Mouse (Mus musculus) midbrain, embryonic 13.5 days (tissue): ENCODE results near the gene Fam102a. TPM values are rescaled to one million over a fixed set of nuclear protein-coding genes. Genes with fewer than 3 reads are reported as not detected.

Source experiments
- ATAC-seq: fragments of 200-750 bp; cut with Nextera tagmentation; 2 replicates; pipeline ENCODE4 v1.8.0; 2017; ENCODE audit warnings: mild to moderate bottlenecking, moderate TSS enrichment, moderate library complexity
- H3K27ac ChIP-seq: fragments of 300-500 bp; sonication (generic); 2 replicates; pipeline ENCODE4 v1.5.1; 2015; ENCODE audit warnings: inconsistent platforms, mild to moderate bottlenecking, moderate library complexity
- H3K27me3 ChIP-seq: fragments of 300-500 bp; sonication (generic); 2 replicates; pipeline ENCODE4 v1.6.1; 2015; ENCODE audit warnings: mild to moderate bottlenecking, inconsistent platforms
- H3K36me3 ChIP-seq: fragments of 300-500 bp; sonication (generic); 2 replicates; pipeline ENCODE4 v1.6.1; 2015; ENCODE audit warnings: mild to moderate bottlenecking, inconsistent platforms
- H3K4me1 ChIP-seq: fragments of 300-500 bp; sonication (generic); replicated peaks from 2 replicates; pipeline ENCODE4 v1.6.1; 2015; ENCODE audit warnings: inconsistent platforms
- H3K4me2 ChIP-seq: fragments of 300-500 bp; sonication (generic); replicated peaks from 2 replicates; pipeline ENCODE4 v1.6.1; 2015; ENCODE audit warnings: moderate library complexity, mild to moderate bottlenecking, inconsistent platforms
- H3K4me3 ChIP-seq: fragments of 300-500 bp; sonication (generic); replicated peaks from 2 replicates; pipeline ENCODE4 v1.5.1; 2015; ENCODE audit warnings: mild to moderate bottlenecking, inconsistent platforms
- H3K9ac ChIP-seq: fragments of 300-500 bp; sonication (generic); replicated peaks from 2 replicates; pipeline ENCODE4 v1.6.1; 2015; ENCODE audit warnings: mild to moderate bottlenecking, inconsistent platforms
- H3K9me3 ChIP-seq: fragments of 300-500 bp; sonication (generic); 2 replicates; pipeline ENCODE4 v1.6.1; 2016; ENCODE audit warnings: mild to moderate bottlenecking, inconsistent platforms
- WGBS: fragments of 180-500 bp; shearing (Covaris S2); methylation state at CpG from one replicate; pipeline ENCODE4 v1.1.7; 2015; 5-methylcytosine and 5-hydroxymethylcytosine counted together
- polyA plus RNA-seq: library from polyadenylated mRNA; unstranded; fragments of >200 nt; fragmentation: Nextera tagmentation; extraction: Ambion mirVana; gene quantifications from 2 replicates; pipeline ENCODE4 v1.2.1, GENCODE M21; 2015

Fam102a gene
- polyA plus RNA-seq, 1 experiment from 2014 or later, result 7.3 TPM

GRCm38 (mm10) chr2:32520034-32520990 is 14.8 kb upstream of the Fam102a start:
- Histone ChIP-seq H3K4me3 (no peak overlapping the region), H3K27me3 (no peaks in the 10 kb centered on the region), H3K9me3 (no peaks in the 10 kb centered on the region), H3K27ac (no peak overlapping the region), H3K4me1 (no peaks in the 10 kb centered on the region), H3K36me3 (no peaks in the 10 kb centered on the region), H3K4me2 (no peak overlapping the region), H3K9ac (no peak overlapping the region)
- WGBS, result 84% methylated on average over 7 of the region's 8 CpGs
- ATAC-seq, result no peak

GRCm38 (mm10) chr2:32524536-32525031 is 10.5 kb upstream of the Fam102a start:
- H3K4me3 ChIP-seq, result no peak overlapping the region
- H3K27me3 ChIP-seq, result no peaks in the 10 kb centered on the region
- no peaks in the 10 kb centered on the region for H3K4me1 ChIP-seq
- no peak overlapping the region for H3K9ac ChIP-seq
- no peak overlapping the region for H3K4me2 ChIP-seq
- no peaks in the 10 kb centered on the region for H3K9me3 ChIP-seq
- 90% methylated on average over 13 of the region's 13 CpGs for WGBS
- no peaks in the 10 kb centered on the region for H3K36me3 ChIP-seq
- ATAC-seq, result no peak
- H3K27ac ChIP-seq, result no peak overlapping the region

GRCm38 (mm10) chr2:32525816-32526215 is 9.3 kb upstream of the Fam102a start:
- H3K4me1 ChIP-seq, result no peaks in the 10 kb centered on the region
- no peaks in the 10 kb centered on the region for H3K36me3 ChIP-seq
- no peak overlapping the region for H3K4me2 ChIP-seq
- no peaks in the 10 kb centered on the region for H3K9me3 ChIP-seq
- no peak for ATAC-seq
- H3K4me3 ChIP-seq, result no peak overlapping the region
- WGBS, result 87% methylated on average over 12 of the region's 12 CpGs
- H3K27me3 ChIP-seq, result no peaks in the 10 kb centered on the region
- no peak overlapping the region for H3K27ac ChIP-seq
- H3K9ac ChIP-seq, result no peak overlapping the region

GRCm38 (mm10) chr2:32527468-32527966 is 7.6 kb upstream of the Fam102a start:
- no peaks in the 10 kb centered on the region for H3K27me3 ChIP-seq
- ATAC-seq, result no peak
- H3K9me3 ChIP-seq, result no peaks in the 10 kb centered on the region
- no peak overlapping the region for H3K4me2 ChIP-seq
- no peak overlapping the region for H3K9ac ChIP-seq
- no peak overlapping the region for H3K4me3 ChIP-seq
- WGBS, result 53% methylated on average over 14 of the region's 14 CpGs
- H3K27ac ChIP-seq, result no peak overlapping the region
- no peaks in the 10 kb centered on the region for H3K4me1 ChIP-seq
- H3K36me3 ChIP-seq, result no peaks in the 10 kb centered on the region

- peaks cover 1% of the 10 kb centered on the region; the same call in 1 of the 2 replicates for H3K4me1 ChIP-seq
- no peak for ATAC-seq
- H3K9ac ChIP-seq, result no peak overlapping the region
- no peaks in the 10 kb centered on the region for H3K9me3 ChIP-seq
- H3K27ac ChIP-seq, result no peak overlapping the region
- H3K4me3 ChIP-seq, result no peak overlapping the region
- 93% methylated on average over 1 of the region's 1 CpGs for WGBS
- no peaks in the 10 kb centered on the region for H3K36me3 ChIP-seq
- no peaks in the 10 kb centered on the region for H3K27me3 ChIP-seq
- H3K4me2 ChIP-seq, result no peak overlapping the region
Measured at GRCm38 (mm10) chr2:32528326-32528725, 6.8 kb upstream of the Fam102a start.

- Histone ChIP-seq H3K27ac (no peak overlapping the region), H3K36me3 (no peaks in the 10 kb centered on the region), H3K27me3 (no peaks in the 10 kb centered on the region), H3K4me3 (no peak overlapping the region), H3K4me2 (no peak overlapping the region), H3K9me3 (no peaks in the 10 kb centered on the region), H3K4me1 (peaks cover 15% of the 10 kb centered on the region), H3K9ac (no peak overlapping the region)
- 92% methylated on average over 2 of the region's 2 CpGs for WGBS
- ATAC-seq, result no peak
Measured at GRCm38 (mm10) chr2:32530479-32530878, 4.7 kb upstream of the Fam102a start.

- Histone ChIP-seq H3K9ac (no peak overlapping the region), H3K27me3 (no peaks in the 10 kb centered on the region), H3K36me3 (no peaks in the 10 kb centered on the region), H3K4me1 (peaks cover 40% of the 10 kb centered on the region), H3K9me3 (no peaks in the 10 kb centered on the region), H3K4me3 (no peak overlapping the region), H3K27ac (no peak overlapping the region), H3K4me2 (no peak overlapping the region)
- ATAC-seq, result no peak
- 93% methylated on average over 2 of the region's 2 CpGs for WGBS
Measured at GRCm38 (mm10) chr2:32533163-32533562, 2.0 kb upstream of the Fam102a start.

- no peaks in the 10 kb centered on the region for H3K9me3 ChIP-seq
- no peaks in the 10 kb centered on the region for H3K36me3 ChIP-seq
- H3K4me3 ChIP-seq, result peak overlapping the region; percentile 94
- peak overlapping the region; percentile 89 for H3K27ac ChIP-seq
- H3K27me3 ChIP-seq, result no peaks in the 10 kb centered on the region
- H3K9ac ChIP-seq, result peak overlapping the region; percentile 68
- 9% methylated on average over 13 of the region's 13 CpGs for WGBS
- ATAC-seq, result peak; percentile 2; the same call in 1 of the 2 replicates
- H3K4me1 ChIP-seq, result peaks cover 50% of the 10 kb centered on the region
- peak overlapping the region; percentile 71 for H3K4me2 ChIP-seq
Measured at GRCm38 (mm10) chr2:32534061-32534732, 935 bp upstream of the Fam102a start.

GRCm38 (mm10) chr2:32535501-32535991 is 414 bp downstream of the Fam102a start:
- Histone ChIP-seq H3K4me2 (peak overlapping the region; percentile 71), H3K27me3 (no peaks in the 10 kb centered on the region), H3K4me1 (peaks cover 61% of the 10 kb centered on the region), H3K4me3 (peak overlapping the region; percentile 94), H3K9ac (peak overlapping the region; percentile 98), H3K27ac (peak overlapping the region; percentile 93), H3K36me3 (no peaks in the 10 kb centered on the region), H3K9me3 (no peaks in the 10 kb centered on the region)
- under 1% methylated on average over 48 of the region's 56 CpGs for WGBS
- ATAC-seq, result no peak; the same call in 1 of the 2 replicates

GRCm38 (mm10) chr2:32536086-32536633 is 1.0 kb downstream of the Fam102a start:
- H3K4me2 ChIP-seq, result peak overlapping the region; percentile 71
- WGBS, result 2% methylated on average over 14 of the region's 14 CpGs
- H3K4me1 ChIP-seq, result peaks cover 63% of the 10 kb centered on the region
- no peaks in the 10 kb centered on the region for H3K36me3 ChIP-seq
- H3K4me3 ChIP-seq, result peak overlapping the region; percentile 94
- H3K27ac ChIP-seq, result peak overlapping the region; percentile 93
- ATAC-seq, result no peak
- no peaks in the 10 kb centered on the region for H3K27me3 ChIP-seq
- no peaks in the 10 kb centered on the region for H3K9me3 ChIP-seq
- peak overlapping the region; percentile 98 for H3K9ac ChIP-seq

GRCm38 (mm10) chr2:32536634-32537359 is 1.7 kb downstream of the Fam102a start:
- H3K4me2 ChIP-seq, result peak overlapping the region; percentile 71
- no peak for ATAC-seq
- H3K4me3 ChIP-seq, result peak overlapping the region; percentile 94
- no peaks in the 10 kb centered on the region for H3K27me3 ChIP-seq
- WGBS, result 2% methylated on average over 11 of the region's 11 CpGs
- peak overlapping the region; percentile 98 for H3K9ac ChIP-seq
- peaks cover 63% of the 10 kb centered on the region for H3K4me1 ChIP-seq
- H3K27ac ChIP-seq, result peak overlapping the region; percentile 93
- H3K36me3 ChIP-seq, result no peaks in the 10 kb centered on the region
- no peaks in the 10 kb centered on the region for H3K9me3 ChIP-seq
